Mouse (Mus musculus): ENCODE results near the gene St3gal3. TPM values are rescaled to one million over a fixed set of nuclear protein-coding genes. Genes with fewer than 3 reads are reported as not detected.

The St3gal3 gene
- total RNA-seq, 4 experiments from 2014 or later: 30.4 to 40.3 (median 35.3) TPM

DNA sequence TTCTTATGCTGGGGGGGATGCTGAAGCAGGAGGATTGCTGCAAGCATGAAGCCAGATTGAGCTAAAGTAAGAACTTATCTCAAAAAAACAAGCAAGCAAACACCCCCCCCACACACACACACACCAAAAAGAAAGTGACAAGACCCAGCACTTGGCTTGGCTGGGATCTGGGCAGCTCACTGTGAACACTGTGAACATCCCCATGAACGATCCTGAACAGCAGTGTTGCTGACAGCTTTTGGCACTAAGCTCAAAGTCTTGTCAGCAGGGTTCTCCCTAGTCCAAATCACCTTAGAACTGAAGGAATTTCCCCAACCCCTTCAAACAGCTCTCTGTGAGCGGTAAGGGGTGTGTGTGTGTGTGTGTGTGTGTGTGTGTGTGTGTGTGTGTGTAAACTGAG lies 211.3 kb downstream of the St3gal3 start:
- no peak for DNase-seq

DNA sequence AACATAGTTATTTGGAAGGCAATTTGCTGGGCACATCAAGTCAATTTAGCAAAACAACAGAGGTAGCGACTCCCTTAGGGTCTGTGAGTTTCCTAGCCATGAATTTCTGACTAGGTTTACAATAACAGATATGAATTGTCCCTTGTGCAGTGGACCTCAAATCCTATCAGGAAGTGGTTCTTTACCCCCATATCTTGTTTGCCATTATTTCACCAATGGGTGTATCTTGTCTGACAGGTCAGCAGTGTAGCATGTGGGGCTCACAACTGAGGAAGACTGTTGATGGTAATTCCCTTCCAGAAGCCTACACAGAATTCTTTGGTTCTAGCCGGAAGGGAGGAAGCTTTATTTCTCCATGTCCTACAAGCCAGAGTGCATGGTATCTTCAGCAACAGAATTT lies 213.4 kb downstream of the St3gal3 start:
- DNase-seq: no peak

DNA sequence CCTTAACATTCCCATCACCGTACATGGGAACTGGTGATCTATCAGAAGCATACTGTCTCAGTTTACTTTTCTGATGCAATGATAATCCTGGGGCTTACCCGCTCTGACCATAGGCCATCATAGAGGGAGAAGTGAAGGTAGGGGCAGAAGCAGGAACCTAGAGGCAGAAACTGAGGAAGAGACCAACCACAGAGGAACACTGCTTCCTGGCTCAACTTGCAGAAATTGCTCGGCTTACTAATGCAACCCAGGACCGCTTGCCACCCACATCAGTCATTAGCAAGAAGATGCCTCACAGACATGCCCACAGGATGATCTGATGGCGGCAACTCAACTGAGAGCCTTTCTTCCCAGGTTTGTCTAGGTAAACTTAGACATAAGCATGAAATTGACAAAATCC lies 216.0 kb downstream of the St3gal3 start:
- DNase-seq: no peak

DNA sequence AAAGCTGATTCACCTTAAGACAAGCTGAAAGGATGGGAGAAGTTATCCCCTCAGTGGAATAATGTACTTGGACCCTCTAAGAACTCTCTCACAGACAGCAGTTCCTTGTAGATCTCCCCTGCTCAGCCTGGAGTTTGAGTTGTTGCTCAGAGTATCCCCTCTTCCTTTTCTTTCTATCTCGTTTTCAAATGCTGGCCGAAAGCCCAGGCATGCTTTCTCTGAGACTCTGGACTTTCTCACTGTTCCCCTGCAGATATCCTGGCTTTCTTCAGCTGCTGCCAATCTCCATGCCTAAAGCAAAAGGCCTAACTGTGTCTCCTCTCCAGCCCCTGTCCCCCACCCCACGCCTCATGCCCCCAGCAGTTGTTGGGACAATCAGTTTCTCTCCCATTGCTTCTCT lies 216.5 kb downstream of the St3gal3 start:
- no peak for DNase-seq

DNA sequence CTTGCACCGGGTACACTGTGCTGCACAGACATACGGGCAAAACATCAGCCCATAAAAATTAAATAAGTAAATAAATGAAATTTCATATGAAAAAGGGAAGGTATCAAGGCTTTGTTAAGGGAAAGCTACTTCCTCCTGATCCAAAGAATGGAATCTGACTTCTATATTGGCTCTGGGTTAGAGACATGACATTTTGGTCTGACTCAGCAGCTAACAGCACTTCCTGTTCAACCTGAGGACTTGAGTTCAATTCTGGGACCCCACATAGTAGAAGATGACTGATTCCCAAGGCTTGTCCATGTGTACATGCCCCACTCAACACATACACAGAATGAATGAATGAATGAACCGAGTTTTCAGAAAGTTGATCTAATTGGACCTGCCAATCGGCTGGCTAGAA lies 216.9 kb downstream of the St3gal3 start:
- no peak for DNase-seq

DNA sequence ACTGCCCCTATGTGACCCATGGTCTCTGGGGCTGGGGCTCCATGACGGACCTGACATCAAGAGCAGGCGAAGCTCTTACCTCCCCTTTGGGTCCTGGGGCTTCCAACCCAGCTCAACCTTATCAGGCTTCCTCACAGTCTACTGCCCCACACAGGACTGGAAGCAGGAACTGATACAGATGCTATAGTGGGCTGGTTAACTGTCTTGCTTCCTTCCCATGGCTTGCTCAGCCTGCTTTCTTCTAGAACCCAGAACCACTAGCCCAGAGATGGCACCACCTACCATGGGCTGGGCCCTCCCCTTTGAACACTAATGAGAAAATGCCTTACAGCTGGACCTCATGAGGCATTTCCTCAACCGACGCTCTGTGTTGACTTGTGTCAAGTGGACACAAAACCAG lies 217.3 kb downstream of the St3gal3 start:
- DNase-seq: no peak

DNA sequence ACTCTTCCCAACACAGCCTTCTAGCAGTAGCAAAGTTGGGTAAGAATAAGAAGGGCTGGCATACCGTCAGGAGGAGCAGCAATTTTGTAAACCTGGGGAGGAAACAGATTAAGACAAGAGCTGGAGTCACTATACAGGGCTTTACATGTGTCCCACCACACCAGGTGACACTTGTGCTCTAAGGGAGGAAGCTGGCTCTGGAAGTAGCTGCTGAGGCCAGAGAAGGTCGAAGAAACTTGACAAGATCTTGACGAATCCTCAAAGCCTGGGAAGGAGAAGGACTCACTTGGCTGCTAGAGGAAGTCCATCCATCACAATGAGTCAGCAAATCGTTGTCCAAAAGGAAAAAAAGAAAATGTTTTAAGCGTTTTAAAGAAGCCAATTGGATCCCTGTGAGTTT lies 218.3 kb downstream of the St3gal3 start:
- DNase-seq: no peak

DNA sequence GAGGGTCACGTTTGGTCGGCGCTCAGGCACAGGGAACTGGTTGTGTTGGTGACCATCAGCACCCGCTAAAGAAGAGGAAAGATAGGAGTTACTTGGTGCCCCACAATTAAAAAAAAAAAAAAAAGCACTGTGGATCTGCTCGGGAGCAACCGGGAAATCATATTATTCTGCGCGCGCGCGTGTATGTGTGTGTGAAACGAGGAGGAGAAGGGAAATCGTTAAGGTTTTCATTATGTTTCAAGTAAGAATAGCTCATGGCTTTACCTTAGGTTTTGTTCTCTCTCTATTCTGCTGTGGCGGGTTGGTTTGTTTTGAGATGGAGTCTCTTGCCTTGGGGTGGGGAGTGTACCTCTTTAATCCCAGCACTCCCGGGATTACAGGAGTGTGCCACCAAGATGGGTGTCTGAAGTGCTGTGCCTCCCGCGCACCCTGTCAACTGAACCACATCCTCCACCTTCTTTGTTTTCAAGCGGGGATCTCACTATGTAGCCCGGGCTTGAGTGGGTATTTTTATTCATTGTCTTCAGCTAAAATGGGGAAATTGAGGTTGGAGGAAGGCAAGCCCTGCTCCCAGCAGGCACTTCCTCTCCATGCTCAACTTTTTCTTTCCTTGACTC lies 219.1 kb downstream of the St3gal3 start:
- no peak for DNase-seq

DNA sequence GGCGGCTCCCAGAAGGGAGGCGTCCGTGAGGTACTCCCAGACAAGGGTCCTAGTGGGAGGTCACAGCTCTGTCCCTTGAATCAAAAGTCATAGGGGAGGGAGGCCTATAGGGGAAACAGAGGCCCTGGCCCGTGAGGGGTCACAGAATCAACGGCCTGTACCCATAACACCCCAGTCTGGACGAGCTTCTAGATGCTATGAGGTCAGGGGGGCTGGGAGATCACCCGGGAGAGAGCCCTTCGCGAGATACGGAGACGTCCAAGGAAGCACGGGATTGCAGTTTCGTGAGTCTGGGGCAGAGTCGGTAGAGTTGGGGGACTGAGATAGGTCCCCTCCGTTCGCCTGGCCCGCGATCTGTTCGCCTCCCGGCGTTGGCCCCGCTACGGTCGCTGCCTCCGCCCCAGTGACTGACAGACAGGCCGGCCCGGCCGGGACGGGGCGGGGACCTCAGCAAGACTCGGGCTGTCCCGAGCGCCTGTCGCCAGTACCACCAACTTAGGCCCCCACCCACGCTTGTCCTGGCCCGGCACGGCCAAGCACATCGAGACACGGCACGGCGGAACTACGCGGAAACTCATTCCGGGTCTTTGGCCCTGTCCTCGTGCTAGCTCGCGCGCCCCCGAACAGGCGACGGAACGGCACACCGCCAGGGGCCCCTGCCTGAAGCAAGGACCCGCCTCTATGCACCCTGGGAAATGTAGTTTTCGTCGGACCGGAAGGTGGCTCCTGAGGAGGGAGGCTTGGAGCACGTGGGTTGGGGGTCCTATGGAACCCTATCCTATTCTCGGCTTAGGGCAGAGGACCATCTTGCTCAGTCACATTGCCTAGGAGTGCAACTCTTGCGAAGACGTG lies 219.9 kb downstream of the St3gal3 start, which contains the start of gene Ipo13:
Ipo13 (minus strand) TSS at position 409 of the 852 bp plus-strand sequence.
- peak; percentile 87 for DNase-seq

DNA sequence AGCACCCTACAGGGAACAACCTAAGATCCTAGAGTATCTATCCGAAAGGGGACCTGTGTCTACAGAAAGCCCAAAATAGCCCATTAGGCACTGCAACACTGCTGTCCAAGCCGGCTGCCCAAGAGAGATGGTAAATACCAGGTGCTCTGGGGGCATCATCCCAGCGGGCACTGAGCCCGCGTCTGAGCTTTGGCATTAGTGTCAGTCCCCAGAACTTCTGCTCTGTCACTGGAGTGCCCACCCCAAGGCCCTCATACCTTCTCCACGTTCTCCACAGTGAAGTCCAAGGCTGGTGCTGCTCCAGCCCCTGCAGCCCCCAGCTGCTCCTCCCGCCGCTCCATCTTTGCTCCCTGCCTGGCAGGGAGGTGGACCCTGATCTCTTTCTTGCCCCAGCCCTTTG lies 220.7 kb downstream of the St3gal3 start:
- no peak for DNase-seq

DNA sequence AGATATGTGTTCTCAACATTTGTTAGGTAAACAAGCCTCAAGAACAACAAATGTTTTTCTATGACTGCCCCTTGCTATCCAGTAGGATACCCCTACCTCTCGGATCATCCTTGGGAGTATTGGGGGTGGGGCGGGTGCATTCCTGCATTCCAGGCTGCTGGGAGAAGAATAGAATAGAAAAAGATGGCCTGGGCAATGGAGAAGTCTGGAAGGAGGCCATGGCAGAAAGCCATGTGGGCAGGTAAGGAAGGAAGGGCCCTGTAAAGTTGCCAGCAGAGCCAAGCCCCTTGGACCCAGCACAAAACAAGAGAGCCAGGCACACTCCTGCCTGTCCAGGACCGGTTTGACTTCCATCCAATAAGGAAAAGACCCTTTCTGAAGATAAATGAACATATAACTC lies 221.3 kb downstream of the St3gal3 start:
- DNase-seq: no peak

DNA sequence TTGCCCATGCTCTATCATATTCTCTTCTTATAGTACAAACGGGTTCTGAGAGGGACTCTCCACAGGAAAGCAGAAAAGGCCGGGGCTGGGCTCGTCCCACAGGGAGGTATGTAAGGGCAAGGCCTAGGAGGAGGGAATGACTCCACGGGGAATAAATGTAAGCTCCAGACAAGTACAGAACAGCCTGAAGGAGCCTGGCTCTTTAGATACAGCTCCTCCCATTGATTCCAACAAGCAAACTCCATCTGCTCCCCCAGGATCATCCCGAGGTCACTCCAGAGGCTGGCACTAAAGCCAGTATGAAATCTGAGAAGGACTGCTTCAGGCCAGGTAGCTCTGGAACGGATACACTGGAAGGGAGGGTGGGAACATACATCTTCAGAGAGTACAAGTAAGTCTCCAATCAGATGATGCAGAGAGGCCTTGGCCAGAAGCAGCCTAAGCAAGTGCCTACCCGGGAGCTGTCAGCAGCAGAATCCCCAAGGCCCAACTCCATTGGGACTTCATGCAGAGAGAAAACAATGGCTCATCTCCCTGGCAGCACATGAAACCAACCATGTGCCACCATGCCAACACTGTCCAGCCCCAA lies 221.9 kb downstream of the St3gal3 start:
- DNase-seq: no peak

DNA sequence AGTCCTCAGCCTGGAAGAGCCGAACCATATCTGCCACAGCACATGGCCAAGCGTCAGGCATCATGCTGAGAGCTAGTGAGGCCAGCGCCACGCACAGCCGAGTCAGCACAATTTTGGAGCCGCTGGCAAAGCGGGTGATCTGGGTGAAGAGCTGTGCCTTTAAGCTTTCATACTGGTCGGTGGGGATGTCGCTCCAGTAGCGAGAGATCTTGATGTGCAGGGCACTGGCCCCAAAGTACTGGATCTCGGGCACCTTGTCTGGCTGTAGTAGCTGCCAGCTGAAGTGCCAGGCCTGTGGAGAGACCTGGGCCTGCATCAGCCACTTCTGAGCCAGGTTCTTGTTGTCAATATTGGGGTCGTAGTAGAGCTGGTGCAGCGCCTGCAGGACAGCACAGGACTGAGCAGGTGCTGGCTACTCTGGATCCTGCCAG lies 222.6 kb downstream of the St3gal3 start:
- DNase-seq: no peak

DNA sequence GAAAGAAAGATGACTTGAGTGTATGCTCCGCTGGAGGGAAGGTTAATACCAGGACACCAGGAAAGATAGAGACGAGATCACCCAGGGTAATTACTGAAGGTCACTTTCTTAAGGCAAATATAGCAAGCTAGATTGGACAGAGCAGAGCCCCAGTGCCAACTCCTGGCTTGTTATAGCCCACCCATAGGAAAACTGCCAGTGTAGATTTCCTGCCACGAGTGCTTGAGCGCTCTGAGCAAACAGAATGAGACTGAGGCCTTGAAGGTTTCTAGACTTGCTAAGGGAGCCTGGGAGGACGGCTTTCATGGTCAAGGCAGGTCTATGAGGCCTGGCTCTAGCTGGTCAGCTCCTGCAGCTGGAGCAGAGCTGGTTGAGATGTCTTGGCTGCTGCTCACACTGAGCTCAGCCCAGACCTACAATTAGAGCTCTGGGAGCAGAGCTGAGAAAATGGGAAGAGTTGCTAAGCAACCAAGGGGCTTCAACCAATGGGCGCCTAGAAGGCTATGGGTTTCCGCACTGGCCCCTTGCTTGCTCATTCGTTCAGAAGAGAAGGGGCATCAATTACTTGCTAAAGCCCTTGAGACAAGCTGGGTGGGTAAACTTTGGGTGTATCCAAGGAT lies 225.8 kb downstream of the St3gal3 start:
- DNase-seq: no peak

DNA sequence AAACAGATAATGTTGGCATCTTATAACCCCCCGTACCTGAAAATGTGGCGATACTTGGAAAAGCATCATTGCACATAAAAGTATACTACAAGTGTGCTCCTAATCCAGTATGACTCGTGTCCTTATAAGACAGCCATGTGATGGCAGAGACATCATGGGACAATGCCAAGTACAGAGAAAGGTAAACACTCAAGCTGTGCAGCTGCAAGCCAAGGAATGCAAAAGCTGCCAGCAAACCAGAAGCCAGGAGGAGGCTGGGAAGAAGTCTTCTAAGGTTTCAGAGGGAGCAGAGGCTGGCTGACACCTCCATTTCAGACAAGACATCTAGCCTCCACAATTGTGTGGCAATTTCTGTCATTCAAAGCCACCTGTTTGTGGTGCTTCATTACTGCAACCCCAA lies 228.5 kb downstream of the St3gal3 start:
- no peak for DNase-seq

DNA sequence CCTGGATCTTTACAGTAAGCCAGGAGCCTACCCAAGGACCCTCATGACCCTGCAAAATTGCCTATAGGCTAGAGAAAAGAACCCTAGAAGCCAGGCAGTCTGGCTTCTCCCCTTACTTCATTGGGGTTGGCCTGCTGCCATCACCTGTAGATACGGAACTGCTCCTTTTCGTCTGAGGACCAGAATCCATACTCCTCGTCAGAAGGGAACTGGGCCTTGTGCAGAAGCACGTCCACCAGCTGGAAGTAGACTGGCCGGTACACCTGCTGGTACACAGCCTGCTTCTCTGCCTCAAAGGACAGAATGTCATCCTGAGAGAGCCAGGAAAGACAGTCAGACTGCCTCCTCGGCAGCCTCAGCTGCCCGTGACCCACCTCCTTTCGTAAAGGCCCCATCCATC lies 230.0 kb downstream of the St3gal3 start:
- no peak for DNase-seq

DNA sequence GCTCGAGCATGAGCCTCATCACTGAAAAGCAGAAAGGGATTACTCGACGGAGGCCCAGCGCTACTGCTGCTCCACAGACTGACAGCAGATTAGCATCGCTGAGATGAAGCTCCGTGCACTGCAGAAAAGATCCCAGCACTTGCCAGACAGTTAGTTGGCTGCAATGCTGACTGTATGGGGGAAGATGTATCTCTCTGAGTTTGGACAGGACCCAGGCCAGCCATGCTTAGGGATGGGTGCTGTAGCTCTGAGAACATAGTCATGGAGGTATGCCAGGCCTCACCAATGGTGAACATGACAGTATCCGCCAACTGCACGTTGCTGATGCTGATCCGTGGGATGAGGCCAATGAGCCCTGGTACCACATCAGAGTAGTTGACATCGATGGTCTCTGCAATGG lies 230.6 kb downstream of the St3gal3 start:
- DNase-seq: no peak

DNA sequence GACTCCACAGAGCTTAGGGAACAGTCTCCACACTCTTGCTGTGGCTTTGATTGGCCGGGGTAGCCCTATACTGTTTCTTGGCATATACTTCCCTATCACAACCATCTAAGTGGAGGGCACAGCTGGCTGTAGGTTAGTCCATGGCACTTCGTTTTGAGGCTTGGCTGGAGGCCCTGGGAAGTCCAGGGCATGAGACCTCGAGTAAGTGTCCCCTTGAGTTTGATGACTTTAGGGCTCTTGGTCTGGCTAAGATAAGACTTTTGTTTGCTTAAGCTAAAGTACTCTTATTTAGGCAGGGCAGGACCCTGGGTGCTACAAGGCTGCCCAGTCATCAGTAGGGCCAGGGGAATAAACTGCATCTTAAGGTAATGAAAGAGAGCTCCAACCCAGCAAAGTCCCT lies 236.6 kb downstream of the St3gal3 start:
- DNase-seq: no peak

DNA sequence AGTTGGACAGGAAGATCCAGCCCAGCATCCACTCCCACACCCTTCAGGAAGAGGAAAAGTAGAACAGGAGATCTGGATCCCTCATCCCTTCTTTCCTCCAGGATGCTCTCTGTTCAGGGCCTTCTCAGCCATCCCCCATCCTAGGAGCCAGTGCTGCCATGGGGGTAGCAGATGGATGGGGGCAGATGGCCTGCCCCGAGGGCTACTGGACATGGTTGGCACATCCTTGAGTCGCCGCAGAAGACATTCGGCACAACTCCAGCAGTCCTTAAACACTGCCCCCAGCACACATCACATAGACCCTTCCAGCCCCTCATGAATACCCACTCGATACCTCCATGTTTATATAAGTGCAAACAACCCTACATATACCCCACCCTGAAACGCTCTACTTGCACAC lies 238.7 kb downstream of the St3gal3 start:
- no peak for DNase-seq

DNA sequence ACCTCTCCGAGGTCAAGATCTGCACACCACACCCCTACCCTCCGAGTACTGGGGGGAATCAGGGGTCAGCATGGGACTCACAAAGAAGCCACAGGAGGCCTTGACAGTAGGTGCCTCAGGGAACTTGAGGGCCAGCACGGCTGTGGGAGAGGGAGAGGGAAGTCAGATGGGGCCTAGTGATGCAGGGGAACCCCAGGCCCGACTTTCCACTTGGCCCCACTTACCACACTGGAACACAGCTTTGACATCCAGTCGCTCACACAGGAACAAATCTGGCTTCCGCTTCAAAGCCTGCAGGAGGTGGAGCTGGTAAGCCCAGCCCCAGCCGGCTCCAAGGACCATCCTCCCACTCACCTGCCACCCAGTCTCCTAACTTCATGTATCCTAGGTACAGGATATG lies 239.4 kb downstream of the St3gal3 start:
- DNase-seq: no peak

DNA sequence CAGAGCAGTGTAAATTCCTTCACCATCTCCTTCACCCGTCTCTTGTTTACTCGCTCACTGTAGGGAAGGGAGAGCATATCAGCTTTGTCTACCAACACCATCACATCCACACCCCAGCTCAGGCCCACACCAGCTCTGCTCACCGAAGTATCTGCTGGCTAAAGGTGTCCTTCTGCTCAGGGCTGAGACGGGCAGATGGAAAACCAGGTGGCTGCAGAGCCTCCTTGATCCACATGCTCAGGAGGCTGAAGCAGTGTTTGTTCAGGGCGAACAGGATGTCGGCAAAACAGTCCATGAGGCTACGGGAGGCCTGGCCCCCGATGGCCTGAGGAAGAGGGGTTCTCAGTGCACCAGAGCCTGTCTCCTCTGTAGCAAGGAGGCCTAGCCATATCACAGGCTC lies 240.1 kb downstream of the St3gal3 start:
- DNase-seq: no peak

DNA sequence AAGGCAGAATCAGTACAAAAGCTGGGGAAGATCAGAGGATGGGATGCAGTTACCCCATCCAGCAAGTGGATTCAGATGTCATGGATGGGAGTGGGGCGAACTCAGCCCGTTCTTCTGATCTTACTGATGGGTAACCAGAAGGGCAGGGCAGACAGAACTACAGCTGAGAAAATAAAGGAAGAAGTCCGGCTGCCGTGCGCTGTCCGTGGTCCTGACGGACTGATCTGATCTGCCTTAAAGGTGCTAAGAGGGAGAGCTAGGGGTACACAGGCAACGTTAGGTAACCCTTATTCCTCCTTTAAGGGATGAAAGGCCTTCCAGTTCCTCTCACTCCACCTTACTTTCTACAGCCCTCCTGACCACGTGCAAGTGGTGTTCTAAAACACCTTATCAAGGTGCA lies 241.3 kb downstream of the St3gal3 start:
- no peak for DNase-seq

DNA sequence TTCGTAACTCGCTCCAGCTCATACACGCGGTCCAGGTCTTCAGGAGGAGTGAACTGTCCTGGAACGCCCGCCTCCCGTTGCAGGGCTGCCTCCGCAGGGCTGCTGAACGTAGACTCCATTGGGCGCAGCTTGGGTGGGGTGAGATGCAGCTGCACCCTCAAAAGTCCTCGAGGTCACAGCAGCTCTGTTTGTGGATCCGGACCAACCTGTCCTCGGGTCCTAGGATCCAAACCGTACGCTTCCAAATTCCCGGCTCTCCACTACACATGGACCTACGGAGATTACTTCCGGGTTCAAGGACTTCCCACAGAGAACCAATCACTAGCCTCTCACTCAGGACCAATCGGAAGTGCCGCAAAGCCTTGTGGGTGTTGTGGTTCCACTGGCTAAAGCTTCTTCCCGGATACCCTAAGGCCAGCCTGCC lies 243.0 kb downstream of the St3gal3 start, which contains the start of gene Dph2:
Dph2 (minus strand) TSS at position 295 of the 424 bp plus-strand sequence.
- peak; percentile 81 for DNase-seq

All from adrenal gland, adult 8-10 months (tissue).